Mouse (Mus musculus) midbrain, embryonic 10.5 days (tissue): ENCODE measurements at regions not wholly inside any gene's neighbourhood (a gene's known extent, or its start where the extent isn't known, plus 50 kb on each side); places are given as distances from the start of the nearest gene placed in this dataset.
A peak's percentile ranks its signal among the peaks of the same experiment; 100 is the strongest.

Source experiments
- DNase-seq: peaks from one replicate; pipeline ENCODE4 v3.0.0-alpha.2; 2017; ENCODE audit warnings: low spot score
- H3K27ac ChIP-seq: fragments of 300-500 bp; sonication (generic); replicated peaks from 2 replicates; pipeline ENCODE4 v1.5.1; 2016; ENCODE audit warnings: mild to moderate bottlenecking
- H3K27me3 ChIP-seq: fragments of 300-500 bp; sonication (generic); 2 replicates; pipeline ENCODE4 v1.6.1; 2016; ENCODE audit warnings: low read depth, mild to moderate bottlenecking; ENCODE audit not compliant: poor library complexity, severe bottlenecking
- H3K36me3 ChIP-seq: fragments of 300-500 bp; sonication (generic); 2 replicates; pipeline ENCODE4 v1.6.1; 2016; ENCODE audit warnings: mild to moderate bottlenecking, moderate library complexity
- H3K4me1 ChIP-seq: fragments of 300-500 bp; sonication (generic); 2 replicates; pipeline ENCODE4 v1.6.1; 2016
- H3K4me3 ChIP-seq: fragments of 300-500 bp; sonication (generic); 2 replicates; pipeline ENCODE4 v1.5.1; 2016; ENCODE audit warnings: mild to moderate bottlenecking, moderate library complexity
- H3K9me3 ChIP-seq: fragments of 300-500 bp; sonication (generic); replicated peaks from 2 replicates; pipeline ENCODE4 v1.6.1; 2016; ENCODE audit warnings: mild to moderate bottlenecking
- WGBS: fragments of 180-500 bp; shearing (Covaris S2); methylation state at CpG from one replicate; pipeline ENCODE4 v1.1.7; 2016; 5-methylcytosine and 5-hydroxymethylcytosine counted together

DNA sequence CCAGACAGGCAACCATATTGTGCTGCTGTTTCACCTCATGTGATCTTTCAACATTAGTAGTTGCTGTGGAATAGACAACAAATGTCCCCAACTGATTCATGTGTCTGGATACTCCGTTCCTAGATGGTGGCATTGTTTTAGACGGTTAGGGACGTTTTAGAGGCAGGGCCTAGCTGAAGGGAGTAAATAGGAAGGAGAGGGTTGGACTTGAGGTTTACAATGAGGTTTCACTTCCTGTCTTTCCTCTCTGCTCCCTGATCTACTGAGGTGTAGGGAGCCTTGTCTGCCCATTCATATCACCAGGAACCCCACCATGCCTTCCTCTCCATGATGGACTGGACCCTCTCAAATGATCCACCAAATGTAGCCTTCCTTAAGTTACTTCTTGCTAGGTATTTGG is 168.1 kb downstream of the Mex3b start:
- DNase-seq, result no peak
- peaks cover 16% of the 10 kb centered on the region for H3K27me3 ChIP-seq
- 0 out of 2 replicates have a peak, but pooled peaks cover 5% of the 10 kb centered on the region for H3K9me3 ChIP-seq
- no peaks in the 10 kb centered on the region for H3K36me3 ChIP-seq
- H3K4me1 ChIP-seq, result peaks cover 35% of the 10 kb centered on the region
- 89% methylated on average over 3 of the region's 3 CpGs for WGBS
- H3K27ac ChIP-seq, result no peak overlapping the region
- H3K4me3 ChIP-seq, result no peak overlapping the region

DNA sequence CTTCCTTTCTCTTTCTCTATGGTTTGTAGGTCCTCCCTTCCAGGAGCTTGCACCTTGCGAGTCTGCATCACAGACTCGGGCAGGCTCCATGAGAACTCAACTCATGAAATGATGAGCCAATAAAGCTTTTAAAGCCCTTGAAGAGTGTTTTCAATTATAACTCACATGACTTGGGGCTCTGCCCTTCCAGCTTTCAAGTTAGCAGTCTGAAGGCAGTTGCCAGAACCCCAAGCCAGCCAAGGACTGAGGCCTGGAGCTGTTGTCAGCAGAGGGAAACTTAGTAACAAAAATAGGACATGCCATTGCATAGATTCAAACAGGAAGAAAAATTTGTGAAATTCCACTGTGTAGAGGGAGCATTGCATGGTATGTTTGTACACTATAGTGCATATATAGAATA is 169.3 kb downstream of the Mex3b start:
- WGBS, result 29% methylated on average over 2 of the region's 2 CpGs
- Histone ChIP-seq H3K36me3 (no peaks in the 10 kb centered on the region), H3K4me1 (peaks cover 35% of the 10 kb centered on the region), H3K27ac (peak overlapping the region; percentile 83), H3K9me3 (no peaks in the 10 kb centered on the region), H3K27me3 (peaks cover 25% of the 10 kb centered on the region), H3K4me3 (no peak overlapping the region)
- peak; percentile 31 for DNase-seq

DNA sequence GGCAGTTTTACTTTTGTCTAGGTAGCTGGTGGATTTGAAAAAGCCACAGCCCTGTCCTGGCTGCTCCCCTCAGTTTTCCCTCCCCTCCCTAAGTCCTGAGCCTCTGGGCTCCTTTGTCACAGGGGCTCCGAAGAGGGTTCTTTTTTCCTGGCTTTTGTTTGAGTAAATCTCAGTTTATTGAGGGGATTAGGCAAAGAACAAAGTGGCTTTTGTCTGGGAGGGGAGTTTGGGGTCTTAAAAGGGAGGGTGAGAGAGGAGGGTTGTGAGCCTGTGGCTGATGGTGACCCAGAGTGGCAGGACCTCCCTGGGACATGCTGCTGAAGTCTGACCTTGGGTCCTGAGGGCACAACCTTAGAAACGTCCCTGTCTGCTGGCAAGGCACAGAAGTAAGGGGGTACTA is 170.0 kb downstream of the Mex3b start:
- H3K9me3 ChIP-seq, result no peaks in the 10 kb centered on the region
- 1% methylated on average over 2 of the region's 2 CpGs for WGBS
- H3K27me3 ChIP-seq, result peaks cover 25% of the 10 kb centered on the region
- H3K4me1 ChIP-seq, result peaks cover 35% of the 10 kb centered on the region
- H3K4me3 ChIP-seq, result peak overlapping the region; percentile 18; the same call in 1 of the 2 replicates
- H3K27ac ChIP-seq, result peak overlapping the region; percentile 83
- H3K36me3 ChIP-seq, result no peaks in the 10 kb centered on the region
- peak; percentile 76 for DNase-seq

DNA sequence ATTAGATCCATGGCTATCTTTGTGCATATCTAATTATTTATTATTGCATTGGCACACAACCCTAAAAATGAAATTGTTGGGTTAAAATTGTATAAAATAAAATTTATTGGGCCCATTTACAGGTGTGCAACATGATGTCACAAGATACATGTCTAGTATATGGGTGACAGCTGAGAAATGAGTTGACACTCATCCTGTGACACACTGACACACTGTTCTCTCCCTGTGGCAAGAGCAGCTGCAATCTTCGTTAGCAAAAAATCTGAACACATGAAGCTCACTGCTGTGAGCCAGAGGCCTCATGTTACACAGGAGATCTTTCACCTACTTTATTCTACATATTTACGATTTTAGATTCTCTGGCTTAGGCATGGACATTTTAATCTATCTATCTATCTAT is 170.6 kb downstream of the Mex3b start:
- Histone ChIP-seq H3K27me3 (peaks cover 25% of the 10 kb centered on the region), H3K27ac (peak overlapping the region; percentile 83), H3K4me1 (peaks cover 35% of the 10 kb centered on the region), H3K9me3 (no peaks in the 10 kb centered on the region), H3K36me3 (no peaks in the 10 kb centered on the region), H3K4me3 (0 out of 2 replicates have a peak overlapping the region, but pooled peaks have one; percentile 18)
- DNase-seq, result no peak
- WGBS, result 46% methylated on average over 2 of the region's 2 CpGs

DNA sequence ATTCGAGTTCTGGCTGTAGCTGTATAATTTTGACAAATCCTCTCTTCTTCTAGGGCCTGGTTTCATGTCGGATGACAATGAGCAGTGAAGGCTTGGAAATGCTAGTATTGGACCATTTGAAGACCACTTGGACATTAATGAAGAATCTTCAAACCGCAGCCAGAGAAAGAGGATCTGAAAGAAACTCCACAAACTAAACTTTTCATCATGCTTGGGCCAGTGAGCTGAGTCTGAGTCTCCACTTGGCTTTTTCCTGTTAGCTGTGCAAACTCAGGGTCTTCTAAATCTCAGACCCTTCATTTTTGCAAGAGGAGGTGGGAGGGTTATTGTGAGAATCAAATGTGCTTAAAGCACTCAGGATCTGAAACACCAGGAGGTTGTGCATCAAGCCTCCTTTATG is 176.6 kb downstream of the Mex3b start:
- peaks cover 18% of the 10 kb centered on the region; the same call in 1 of the 2 replicates for H3K27me3 ChIP-seq
- 88% methylated on average over 3 of the region's 3 CpGs for WGBS
- no peak overlapping the region for H3K4me3 ChIP-seq
- H3K27ac ChIP-seq, result no peak overlapping the region
- no peaks in the 10 kb centered on the region for H3K36me3 ChIP-seq
- DNase-seq, result no peak
- peaks cover 3% of the 10 kb centered on the region for H3K4me1 ChIP-seq
- no peaks in the 10 kb centered on the region for H3K9me3 ChIP-seq

DNA sequence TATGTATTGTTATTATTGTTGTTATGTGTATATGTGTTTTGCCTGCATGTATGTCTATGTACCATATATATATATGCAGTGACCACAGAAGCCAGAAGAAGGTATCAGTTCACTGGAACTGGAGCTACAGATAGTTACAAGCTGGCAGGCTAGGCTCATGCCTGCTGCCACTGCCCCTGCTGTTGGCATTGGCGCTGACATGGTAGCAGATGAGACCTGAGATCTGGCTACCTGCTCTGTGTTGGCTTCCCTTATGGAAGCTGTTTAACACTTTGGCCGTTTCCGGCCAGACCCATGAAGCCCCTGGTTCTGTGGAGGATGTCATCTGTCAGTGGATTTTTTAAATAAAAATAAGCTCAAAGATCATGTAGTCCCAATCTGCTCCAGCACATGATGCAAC is 178.1 kb downstream of the Mex3b start:
- H3K27me3 ChIP-seq, result peaks cover 8% of the 10 kb centered on the region; the same call in 1 of the 2 replicates
- H3K4me3 ChIP-seq, result no peak overlapping the region
- no peak for DNase-seq
- H3K27ac ChIP-seq, result no peak overlapping the region
- no peaks in the 10 kb centered on the region for H3K9me3 ChIP-seq
- no peaks in the 10 kb centered on the region for H3K36me3 ChIP-seq
- WGBS, result 92% methylated on average over 3 of the region's 3 CpGs
- H3K4me1 ChIP-seq, result peaks cover 7% of the 10 kb centered on the region

DNA sequence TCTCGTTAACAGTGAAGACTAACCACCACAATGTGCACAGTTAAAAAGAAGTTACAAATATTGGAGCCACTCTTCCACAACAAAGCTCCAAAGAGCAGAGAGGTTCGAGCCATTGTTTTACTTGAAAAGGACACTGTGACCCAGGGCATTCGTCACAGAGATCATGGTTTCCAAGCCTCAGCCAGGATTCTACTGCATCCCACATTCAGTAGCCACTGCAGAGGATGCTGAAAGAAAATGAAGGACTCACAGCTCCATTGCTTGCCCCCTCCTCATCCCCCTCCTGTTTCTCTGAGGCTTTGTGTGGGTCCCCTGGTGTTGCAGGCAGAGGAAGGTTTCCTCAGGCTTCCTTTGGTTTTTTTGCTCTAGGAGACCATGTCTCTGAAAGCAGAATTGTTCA is 182.9 kb downstream of the Mex3b start:
- Histone ChIP-seq H3K27ac (peak overlapping the region; percentile 74), H3K27me3 (no peaks in the 10 kb centered on the region), H3K9me3 (no peaks in the 10 kb centered on the region), H3K36me3 (no peaks in the 10 kb centered on the region), H3K4me1 (peaks cover 13% of the 10 kb centered on the region), H3K4me3 (no peak overlapping the region)
- 23% methylated on average over 3 of the region's 3 CpGs for WGBS
- peak; percentile 20 for DNase-seq

DNA sequence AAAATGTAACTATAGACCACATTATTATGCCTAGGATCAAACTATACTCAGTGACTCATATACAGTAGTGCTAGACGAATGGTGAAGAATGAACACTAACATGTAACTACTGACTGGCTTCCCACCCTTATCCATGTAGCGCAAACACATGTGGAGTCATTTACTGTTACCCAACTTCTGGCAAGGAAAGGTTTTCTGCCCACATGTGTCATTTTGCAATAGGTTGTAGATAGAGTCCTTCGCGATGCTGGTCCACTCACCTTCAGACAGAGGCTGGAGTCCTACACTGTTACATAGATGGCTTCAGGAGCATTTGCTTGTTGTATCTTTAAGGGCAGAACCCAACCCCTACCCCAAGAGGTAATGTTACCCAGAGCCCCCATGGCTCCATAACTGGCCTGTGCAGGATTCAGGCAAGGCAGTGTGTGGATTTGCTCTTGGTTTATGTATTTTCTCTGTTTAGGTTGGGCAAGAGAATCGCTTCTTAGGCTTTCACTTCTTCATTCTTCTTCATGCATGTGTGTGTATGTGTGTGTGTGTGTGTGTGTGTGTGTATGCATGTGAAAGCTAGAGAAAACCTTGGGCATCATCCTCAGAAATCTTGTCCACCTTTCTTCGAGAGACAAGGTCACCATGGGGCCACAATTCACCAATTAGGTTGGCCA is 183.8 kb downstream of the Mex3b start:
- Histone ChIP-seq H3K27me3 (no peaks in the 10 kb centered on the region), H3K4me3 (no peak overlapping the region), H3K9me3 (no peaks in the 10 kb centered on the region), H3K36me3 (no peaks in the 10 kb centered on the region), H3K4me1 (peaks cover 13% of the 10 kb centered on the region), H3K27ac (peak overlapping the region; percentile 23; the same call in 1 of the 2 replicates)
- no peak for DNase-seq
- 97% methylated on average over 6 of the region's 6 CpGs for WGBS

DNA sequence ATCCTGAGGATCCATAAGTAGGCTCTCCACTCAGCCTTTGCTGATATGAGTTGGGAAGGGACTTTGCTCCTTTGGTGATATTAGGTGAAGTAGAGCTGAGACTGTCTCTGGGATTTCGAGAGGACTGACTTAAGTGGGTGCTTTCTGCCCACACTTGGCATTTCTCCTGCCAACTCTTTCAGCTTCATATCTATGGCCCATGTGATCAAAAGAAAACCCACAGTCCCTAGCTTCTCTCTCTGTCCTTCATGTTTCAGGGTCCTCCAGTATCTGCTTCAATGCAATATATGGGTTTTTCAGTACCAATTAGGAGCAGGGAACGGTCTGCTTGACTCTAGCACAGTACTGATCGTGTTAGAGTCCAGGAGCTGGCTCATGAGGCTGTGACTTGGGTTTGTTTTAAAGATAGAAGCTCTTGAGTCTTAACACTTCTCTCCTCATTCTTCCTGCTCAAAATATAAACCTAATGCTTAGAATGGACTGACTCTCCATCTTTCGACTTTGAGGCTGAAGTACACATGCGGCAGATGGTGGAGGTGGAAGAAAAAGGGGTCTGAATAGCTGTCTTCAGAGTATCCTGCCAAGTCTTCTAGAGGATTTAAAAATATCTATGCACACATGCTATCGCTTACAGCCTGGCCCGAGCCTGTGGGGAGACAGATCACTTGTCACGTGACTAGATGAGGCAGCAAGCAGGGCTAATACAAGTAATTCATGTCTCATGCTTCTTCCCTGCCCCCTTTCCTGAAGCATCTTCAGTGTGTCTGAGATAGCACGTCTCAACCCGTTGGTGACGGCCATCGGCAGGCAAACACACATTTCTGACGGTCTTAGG is 189.2 kb downstream of the Mex3b start:
- no peak overlapping the region for H3K27ac ChIP-seq
- H3K36me3 ChIP-seq, result no peaks in the 10 kb centered on the region
- no peak for DNase-seq
- no peaks in the 10 kb centered on the region for H3K9me3 ChIP-seq
- no peaks in the 10 kb centered on the region for H3K27me3 ChIP-seq
- peaks cover 6% of the 10 kb centered on the region for H3K4me1 ChIP-seq
- no peak overlapping the region for H3K4me3 ChIP-seq
- 93% methylated on average over 13 of the region's 13 CpGs for WGBS

DNA sequence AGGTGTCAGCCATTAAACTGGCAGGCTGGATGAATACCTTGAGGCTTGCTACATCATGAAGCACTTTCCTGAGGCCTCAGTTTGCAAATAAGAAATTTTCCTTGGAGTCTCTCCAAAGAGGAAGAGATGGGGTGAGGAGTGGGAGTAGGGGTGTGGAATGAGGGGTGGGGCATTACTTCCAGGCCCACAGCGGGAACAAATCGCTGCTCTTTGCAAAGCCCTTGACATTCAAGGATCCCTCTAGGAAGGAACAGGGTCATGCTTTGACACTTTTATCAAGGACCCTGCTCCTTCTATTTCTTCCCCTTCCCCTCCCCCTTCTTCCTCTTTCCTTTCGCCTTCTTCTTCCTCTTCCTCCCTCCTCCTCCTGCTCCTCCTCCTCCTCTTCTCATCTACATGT is 193.2 kb downstream of the Mex3b start:
- H3K27me3 ChIP-seq, result no peaks in the 10 kb centered on the region
- H3K36me3 ChIP-seq, result no peaks in the 10 kb centered on the region
- no peak overlapping the region for H3K4me3 ChIP-seq
- H3K27ac ChIP-seq, result no peak overlapping the region
- H3K9me3 ChIP-seq, result no peaks in the 10 kb centered on the region
- WGBS, result 69% methylated on average over 3 of the region's 3 CpGs
- DNase-seq, result no peak
- peaks cover 6% of the 10 kb centered on the region for H3K4me1 ChIP-seq

DNA sequence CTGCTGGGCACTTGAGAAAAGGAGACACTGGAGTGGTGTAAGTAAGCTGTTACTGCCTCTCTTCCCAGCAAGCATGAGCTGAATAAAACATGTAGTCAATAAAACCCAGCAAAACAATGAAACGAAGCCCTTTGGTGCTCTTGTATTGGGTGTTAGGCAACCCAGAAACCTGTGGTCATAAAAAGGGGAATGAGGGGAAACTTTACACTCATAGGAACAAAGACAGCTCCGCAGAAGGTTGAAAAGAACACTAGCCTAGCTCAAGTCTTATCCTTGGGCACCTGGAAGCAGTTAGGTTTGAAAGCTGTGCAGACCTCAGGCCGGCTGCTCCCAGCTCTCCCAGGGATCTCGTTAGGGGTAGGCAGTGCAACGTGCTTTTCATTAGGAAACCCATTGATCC is 193.6 kb downstream of the Mex3b start:
- 60% methylated on average over 5 of the region's 5 CpGs for WGBS
- no peaks in the 10 kb centered on the region for H3K9me3 ChIP-seq
- no peaks in the 10 kb centered on the region for H3K27me3 ChIP-seq
- no peak overlapping the region for H3K27ac ChIP-seq
- no peak for DNase-seq
- no peaks in the 10 kb centered on the region for H3K36me3 ChIP-seq
- no peak overlapping the region for H3K4me3 ChIP-seq
- H3K4me1 ChIP-seq, result peaks cover 6% of the 10 kb centered on the region

DNA sequence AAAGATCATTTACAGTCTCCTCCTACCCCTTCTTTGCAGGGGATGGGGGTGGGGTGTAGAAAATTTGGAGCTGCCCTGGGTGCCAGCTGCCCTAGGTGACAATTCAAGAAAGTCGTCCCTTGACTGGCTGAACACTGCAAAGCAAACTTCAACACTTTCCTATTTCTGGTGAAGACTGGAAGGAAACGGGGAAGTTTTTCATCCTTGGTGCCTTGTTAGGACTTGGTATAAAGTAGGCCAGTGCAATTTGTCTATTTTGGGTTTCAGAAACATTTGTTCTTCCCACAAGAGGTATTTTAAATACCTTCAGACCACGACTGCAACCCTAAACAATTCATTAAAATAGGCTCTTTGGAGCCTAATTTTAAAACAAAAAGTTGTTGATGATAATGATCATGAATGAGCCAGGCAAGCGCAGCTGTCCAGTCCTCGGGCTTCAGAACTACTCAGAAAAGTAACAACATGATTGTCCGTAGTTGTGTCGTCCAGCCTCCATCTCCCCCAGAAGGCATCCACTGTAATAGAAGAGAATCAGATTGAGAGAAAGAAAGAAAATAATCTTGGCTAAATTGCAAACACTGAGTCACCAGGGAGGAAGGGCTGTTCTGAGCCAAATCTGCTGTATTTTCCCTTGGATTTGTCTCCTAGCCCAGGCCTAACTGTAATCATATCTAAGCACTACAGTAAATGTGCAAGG is 194.2 kb downstream of the Mex3b start:
- no peaks in the 10 kb centered on the region for H3K36me3 ChIP-seq
- H3K4me1 ChIP-seq, result peaks cover 6% of the 10 kb centered on the region
- no peak overlapping the region for H3K27ac ChIP-seq
- H3K4me3 ChIP-seq, result no peak overlapping the region
- H3K9me3 ChIP-seq, result no peaks in the 10 kb centered on the region
- 83% methylated on average over 7 of the region's 7 CpGs for WGBS
- DNase-seq, result no peak
- H3K27me3 ChIP-seq, result no peaks in the 10 kb centered on the region
